In genomic region chr2:181320103-181320499, GRCm38 (mm10) we compare ENCODE assay signal across 9 mouse cellular contexts. TPM values are rescaled to one million over a fixed set of nuclear protein-coding genes. Genes with fewer than 3 reads are reported as not detected.
DNase-seq lines count a peak whose midpoint lies in the region; ATAC-seq and TF ChIP-seq lines count a peak whose summit lies in the region.
"Had no signal": no experiment of that assay in that cellular context is flagged by ENCODE, and none has a peak within 500 bp of the region (broad histone marks: within the 10 kb centered on the region; RNA-seq: fewer than 3 reads in every experiment).

No protein-coding gene starts in this region.

- peak overlapping the region; percentile 62; the same call in 1 of the 2 replicates for H3K27ac ChIP-seq in heart, embryonic 12.5 days (ENCODE audit: poor library complexity, severe bottlenecking)
- H3K27ac ChIP-seq in ES-E14 (ENCODE audit: insufficient read depth, low read depth, low read length, poor library complexity, severe bottlenecking) = peak overlapping the region; percentile 94
- H3K27ac ChIP-seq in hindbrain, embryonic 10.5 days = peak overlapping the region; percentile 91

- H3K27me3 ChIP-seq in heart, embryonic 12.5 days (replicated peaks) = peaks cover 19% of the 10 kb centered on the region
- peaks cover 21% of the 10 kb centered on the region for H3K27me3 ChIP-seq in hindbrain, embryonic 10.5 days (ENCODE audit: insufficient read depth, poor library complexity, severe bottlenecking)

- DNase-seq in heart, postnatal 10 days = no peak
- DNase-seq in ES-E14 (ENCODE audit: low read depth, low spot score) = no peak
- no peak for DNase-seq in hindbrain, embryonic 10.5 days (ENCODE audit: low spot score)
- no peak for DNase-seq in B cell, adult 2 months
- DNase-seq in thymus, adult 18-20 months = no peak
- no peak for DNase-seq in cerebellum, adult 8-10 months

- peak overlapping the region; percentile 78 for H3K4me2 ChIP-seq in heart, embryonic 12.5 days

- H3K4me1 ChIP-seq in heart, embryonic 12.5 days (replicated peaks) = peaks cover 10% of the 10 kb centered on the region
- peaks cover 4 to 19% of the 10 kb centered on the region in 2 experiments; a peak in 2 of 4 replicates for H3K4me1 ChIP-seq in ES-E14 (ENCODE audit: control insufficient read depth in 2 of 2, insufficient read depth in 2 of 2, low read length in 2 of 2, poor library complexity in 1 of 2)
- peaks cover 17% of the 10 kb centered on the region for H3K4me1 ChIP-seq in hindbrain, embryonic 10.5 days (replicated peaks)

- WGBS in heart, embryonic 12.5 days = 14% methylated on average over 7 of the region's 7 CpGs
- 14% methylated on average over 7 of the region's 7 CpGs for WGBS in hindbrain, embryonic 10.5 days

- in situ Hi-C loops in ES-E14 (cut with MboI; ENCODE audit: low sequenced_read_pairs in 2 of 2, unreplicated experiment in 2 of 2) = no loop called here

- ATAC-seq in heart, embryonic 12.5 days (ENCODE audit: insufficient number of reproducible peaks, low FRiP score) = no peak; the same call in 1 of the 2 replicates
- ATAC-seq in megakaryocyte-erythroid progenitor cell, adult 5-6 weeks (replicated peaks; ENCODE audit: low FRiP score, low TSS enrichment, poor library complexity, severe bottlenecking) = 0 out of 2 replicates have a peak, but pooled peaks have one; percentile 1

- intact Hi-C loops in heart, postnatal 10 days (cut with DNase I) = no loop called here

- H3K36me3 ChIP-seq in heart, embryonic 12.5 days = peaks cover 33% of the 10 kb centered on the region
- peaks cover 29% of the 10 kb centered on the region for H3K36me3 ChIP-seq in ES-E14 (ENCODE audit: control insufficient read depth, insufficient read depth, low read length, poor library complexity, severe bottlenecking)
- H3K36me3 ChIP-seq in hindbrain, embryonic 10.5 days = peaks cover 32% of the 10 kb centered on the region

- H3K4me3 ChIP-seq in heart, embryonic 12.5 days = peak overlapping the region; percentile 56
- peak overlapping the region; percentile 99 to 100 for H3K4me3 ChIP-seq in ES-E14 (ENCODE audit: insufficient read depth in 1 of 2, low read depth in 1 of 2, low read length in 2 of 2, poor library complexity in 1 of 2, severe bottlenecking in 1 of 2)
- H3K4me3 ChIP-seq in hindbrain, embryonic 10.5 days = peak overlapping the region; percentile 69

- no peaks in the 10 kb centered on the region for H3K9me3 ChIP-seq in heart, embryonic 12.5 days (replicated peaks)
- H3K9me3 ChIP-seq in ES-E14 (ENCODE audit: control insufficient read depth, insufficient read depth, low read depth, low read length) = no peaks in the 10 kb centered on the region
- H3K9me3 ChIP-seq in hindbrain, embryonic 10.5 days = no peaks in the 10 kb centered on the region

- peak overlapping the region; percentile 68 for H3K9ac ChIP-seq in heart, embryonic 12.5 days
- peak overlapping the region; percentile 99 for H3K9ac ChIP-seq in ES-E14 (ENCODE audit: insufficient read depth, low read depth, low read length, poor library complexity, severe bottlenecking)

TF ChIP-seq in ES-E14, 5 proteins besides CTCF, POLR2A, EP300 and RAD21:
- TF ChIP-seq HCFC1 (IDR thresholded peaks at IDR 0.05; ENCODE audit: borderline replicate concordance, insufficient read depth, low read length) = no peak
- no peak for TF ChIP-seq ZNF384 (IDR thresholded peaks at IDR 0.05; ENCODE audit: low read depth, low read length)

RNA-seq across cellular contexts. Expression of gene Rtel1, which starts 0.6 kb away (rescaled TPM):
- 29.0 and 30.0 TPM in 2 replicates for polyA plus RNA-seq in heart, embryonic 12.5 days (2016; fragmentation: Nextera tagmentation; extraction: Ambion mirVana)
- total RNA-seq in heart, postnatal 10 days (2021) = 10 to 100 TPM; 24.8 to 27.7 TPM
- 133 and 209 TPM in 2 replicates for total RNA-seq in ES-E14 (2012; rRNA removed)
- polyA plus RNA-seq in hindbrain, embryonic 10.5 days (2016; fragmentation: Nextera tagmentation; extraction: Ambion mirVana) = 57.7 and 68.1 TPM in 2 replicates
- total RNA-seq in megakaryocyte-erythroid progenitor cell, adult 5-6 weeks (2014; fragmentation: Nextera tagmentation) = 110 and 144 TPM in 2 replicates
- 45.6 and 78.9 TPM in 2 replicates for total RNA-seq in megakaryocyte-erythroid progenitor cell, adult 5-6 weeks (2017)

RNA-seq across cellular contexts. Expression of gene Stmn3, which starts 5.8 kb away (rescaled TPM):
- polyA plus RNA-seq in heart, embryonic 12.5 days (2016; fragmentation: Nextera tagmentation; extraction: Ambion mirVana) = 0.45 and 0.80 TPM in 2 replicates
- total RNA-seq in heart, postnatal 10 days (2021) = under 1 TPM in 1 of 2 experiments, not detected in 1; 0.37 TPM
- total RNA-seq in ES-E14 (2012; rRNA removed) = 7.9 and 8.6 TPM in 2 replicates
- polyA plus RNA-seq in hindbrain, embryonic 10.5 days (2016; fragmentation: Nextera tagmentation; extraction: Ambion mirVana) = 122 and 329 TPM in 2 replicates
- total RNA-seq in megakaryocyte-erythroid progenitor cell, adult 5-6 weeks (2014; fragmentation: Nextera tagmentation) = not detected in 2 replicates
- total RNA-seq in megakaryocyte-erythroid progenitor cell, adult 5-6 weeks (2017) = not detected in 2 replicates
- total RNA-seq: hematopoietic stem cell, adult 5-6 weeks had no signal

RNA-seq across cellular contexts. Expression of gene Gmeb2, which starts 32.3 kb away (rescaled TPM):
- polyA plus RNA-seq in heart, embryonic 12.5 days (2016; fragmentation: Nextera tagmentation; extraction: Ambion mirVana) = 10.3 and 10.7 TPM in 2 replicates
- total RNA-seq in heart, postnatal 10 days (2021) = 10 to 100 TPM; 12.3 to 15.3 TPM
- 15.2 and 16.4 TPM in 2 replicates for total RNA-seq in ES-E14 (2012; rRNA removed)
- polyA plus RNA-seq in hindbrain, embryonic 10.5 days (2016; fragmentation: Nextera tagmentation; extraction: Ambion mirVana) = 19.0 and 20.0 TPM in 2 replicates
- 20.7 and 21.3 TPM in 2 replicates for total RNA-seq in megakaryocyte-erythroid progenitor cell, adult 5-6 weeks (2014; fragmentation: Nextera tagmentation)
- 8.5 and 9.4 TPM in 2 replicates for total RNA-seq in megakaryocyte-erythroid progenitor cell, adult 5-6 weeks (2017)

RNA-seq across cellular contexts. Expression of gene Zgpat, which starts 44.6 kb away (rescaled TPM):
- 33.8 and 33.9 TPM in 2 replicates for polyA plus RNA-seq in heart, embryonic 12.5 days (2016; fragmentation: Nextera tagmentation; extraction: Ambion mirVana)
- total RNA-seq in heart, postnatal 10 days (2021) = 10 to 100 TPM; 19.6 to 19.7 TPM
- 43.5 and 61.3 TPM in 2 replicates for total RNA-seq in ES-E14 (2012; rRNA removed)
- polyA plus RNA-seq in hindbrain, embryonic 10.5 days (2016; fragmentation: Nextera tagmentation; extraction: Ambion mirVana) = 45.4 and 53.0 TPM in 2 replicates
- total RNA-seq in megakaryocyte-erythroid progenitor cell, adult 5-6 weeks (2014; fragmentation: Nextera tagmentation) = 20.3 and 25.2 TPM in 2 replicates
- total RNA-seq in megakaryocyte-erythroid progenitor cell, adult 5-6 weeks (2017) = 26.2 and 45.0 TPM in 2 replicates

RNA-seq across cellular contexts. Expression of gene Arfrp1, which starts 45.1 kb away (rescaled TPM):
- polyA plus RNA-seq in heart, embryonic 12.5 days (2016; fragmentation: Nextera tagmentation; extraction: Ambion mirVana) = 50.0 and 54.1 TPM in 2 replicates
- total RNA-seq in heart, postnatal 10 days (2021) = 10 to 100 TPM; 38.3 to 40.4 TPM
- 32.8 and 36.3 TPM in 2 replicates for total RNA-seq in ES-E14 (2012; rRNA removed)
- 75.3 and 75.4 TPM in 2 replicates for polyA plus RNA-seq in hindbrain, embryonic 10.5 days (2016; fragmentation: Nextera tagmentation; extraction: Ambion mirVana)
- 53.3 and 66.5 TPM in 2 replicates for total RNA-seq in megakaryocyte-erythroid progenitor cell, adult 5-6 weeks (2014; fragmentation: Nextera tagmentation)
- 52.8 and 72.9 TPM in 2 replicates for total RNA-seq in megakaryocyte-erythroid progenitor cell, adult 5-6 weeks (2017)
